Mouse (Mus musculus) left cerebral cortex, adult 2 months (tissue): ENCODE data around the gene Tmie. TPM values are rescaled to one million over a fixed set of nuclear protein-coding genes. Genes with fewer than 3 reads are reported as not detected.
"Not testable (repeated sequence)": the region's sequence is repeated elsewhere in the genome, so short reads cannot be mapped to it uniquely, and the experiment has no call there.

Experiments
- DNase-seq, 2 experiments: peaks; one replicate each; pipeline ENCODE4 v3.0.0; 2021 to 2022; ENCODE audit warnings: low spot score in 2 of 2, mixed read lengths in 1 of 2; ENCODE audit errors: extremely low spot score in 1 of 2
- H3K27ac ChIP-seq: fragments of 200-600 bp; 2 replicates; pipeline ENCODE4 v1.8.1; 2022
- H3K4me3 ChIP-seq: fragments of 200-600 bp; 2 replicates; pipeline ENCODE4 v1.8.1; 2022
- CTCF ChIP-seq: fragments of 200-600 bp; IDR thresholded peaks from 2 replicates; pipeline ENCODE4 v1.8.1; 2022; ENCODE audit warnings: antibody characterized with exemption, mild to moderate bottlenecking, moderate library complexity
- intact Hi-C: fragments of 180-260 bp; cut with DNase I; formaldehyde crosslinking; loops from one replicate; pipeline ENCODE4 v1.15.1; 2025
- microRNA-seq, 2 experiments: library from miRNA; unstranded; fragments of <30 nt; microRNA quantifications; one replicate each; pipeline ENCODE4 v1.2.0; 2021
- total RNA-seq, 2 experiments: library from RNA; stranded (reverse); gene quantifications; 2 replicates each; pipeline ENCODE4 v1.2.3; 2021

Tmie gene
- total RNA-seq, 2 experiments from 2014 or later: 3.0 to 3.4 TPM

GRCm38 (mm10) chr9:110825426-110825825, 54.5 kb downstream of the Tmie start:
- Histone ChIP-seq H3K27ac (no peak overlapping the region), H3K4me3 (no peak overlapping the region)
- no peak for DNase-seq
- TF ChIP-seq CTCF: no peak
- intact Hi-C loops: no loop called here

- no peak overlapping the region for H3K4me3 ChIP-seq
- no peak for TF ChIP-seq CTCF
- intact Hi-C loops: no loop called here
- H3K27ac ChIP-seq: no peak overlapping the region
- DNase-seq: no peak
Observed at GRCm38 (mm10) chr9:110821436-110821835, 58.5 kb downstream of the Tmie start.

GRCm38 (mm10) chr9:110820546-110820945, 59.4 kb downstream of the Tmie start:
- H3K27ac ChIP-seq, DNase-seq, H3K4me3 ChIP-seq, intact Hi-C loops: not testable (repeated sequence)

Small RNA genes within 50 kb of the gene (microRNA-seq; reads per million reads assigned to microRNA genes)
- 0 reads per million in 2 experiments for gene Gm24269

Other genes starting within 250 kb of the Tmie start
- 10 to 100 TPM; 12.6 to 14.4 TPM for gene Nbeal2, start 226.0 kb downstream of the Tmie start, total RNA-seq
- 10 to 100 TPM; 56.2 to 56.9 TPM for gene Ccdc12, start 223.6 kb downstream of the Tmie start, total RNA-seq
- not detected for gene Myl3, start 138.3 kb downstream of the Tmie start, total RNA-seq
- 1 to 10 TPM; 5.8 to 7.2 TPM for gene Pth1r, start 133.0 kb downstream of the Tmie start, total RNA-seq
- gene Prss42, start 81.9 kb downstream of the Tmie start, total RNA-seq: not detected
- not detected for gene Prss44, start 66.1 kb downstream of the Tmie start, total RNA-seq
- under 1 TPM in 1 of 2 experiments, not detected in 1; 0.14 TPM for gene Prss43, start 53.4 kb downstream of the Tmie start, total RNA-seq
- gene Prss45, start 45.5 kb downstream of the Tmie start, total RNA-seq: under 1 TPM; 0.38 to 0.49 TPM
- gene Prss46, start 35.6 kb downstream of the Tmie start, total RNA-seq: not detected
- under 1 TPM; 0.93 to 0.94 TPM for gene Prss50, start 22.1 kb downstream of the Tmie start, total RNA-seq
- gene Als2cl, start 243 bp downstream of the Tmie start, total RNA-seq: 10 to 100 TPM in 1 of 2 experiments, 1 to 10 TPM in 1; 8.4 to 10.8 TPM
- not detected for gene Fam240a, start 36.7 kb upstream of the Tmie start, total RNA-seq
- under 1 TPM; 0.16 to 0.32 TPM for gene Tdgf1, start 66.0 kb upstream of the Tmie start, total RNA-seq
- gene Lrrc2, start 71.4 kb upstream of the Tmie start, total RNA-seq: 1 to 10 TPM in 1 of 2 experiments, under 1 TPM in 1; 0.84 to 2.1 TPM
- gene Rtp3, start 110.5 kb upstream of the Tmie start, total RNA-seq: under 1 TPM; 0.19 to 0.48 TPM
- 1 to 10 TPM in 1 of 2 experiments, not detected in 1; 1.1 TPM for gene Ltf, start 139.2 kb upstream of the Tmie start, total RNA-seq
- gene Ccrl2, start 177.4 kb upstream of the Tmie start, total RNA-seq: 1 to 10 TPM in 1 of 2 experiments, under 1 TPM in 1; 0.49 to 1.3 TPM
- gene Lrrfip2, start 237.5 kb upstream of the Tmie start, total RNA-seq: 10 to 100 TPM; 41.2 to 42.3 TPM